Mouse (Mus musculus): ENCODE measurements around the gene Crlf2.

Crlf2 gene

GRCm38 (mm10) chr5:109547112-109547511 is 11.7 kb downstream of the Crlf2 start:
- no peak for DNase-seq

GRCm38 (mm10) chr5:109509679-109510078 is 49.1 kb downstream of the Crlf2 start:
- DNase-seq, result no peak

- DNase-seq, result peak; percentile 31 to 40
Observed at GRCm38 (mm10) chr5:109506729-109507128, 52.1 kb downstream of the Crlf2 start.
